Mouse (Mus musculus): ENCODE results near the gene Gmfb. TPM values are rescaled to one million over a fixed set of nuclear protein-coding genes. Genes with fewer than 3 reads are reported as not detected.

The Gmfb gene
- total RNA-seq, 2 experiments from 2014 or later: 159 to 160 TPM

DNA sequence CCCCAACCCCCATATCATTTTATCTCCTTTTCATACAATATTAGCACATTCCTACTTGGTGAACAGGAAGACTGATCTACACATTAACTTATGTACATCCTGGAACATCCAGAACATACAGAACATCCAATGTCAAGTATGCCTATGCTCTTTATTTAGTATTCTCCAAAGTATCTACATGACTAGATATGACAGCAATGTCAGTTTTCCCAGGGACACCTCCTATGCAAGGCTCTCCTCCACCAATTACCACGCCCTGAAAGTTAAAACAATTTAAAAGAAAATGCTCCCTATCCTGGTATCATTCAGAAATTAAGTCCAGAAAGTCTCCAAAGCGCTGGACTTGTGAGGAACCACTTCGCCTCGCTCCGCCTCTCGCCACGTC is 62.1 kb downstream of the Gmfb start:
- intact Hi-C loops (cut with DNase I): no loop called here

More for the DNA sequence above, 62.1 kb downstream of the Gmfb start:
- no peak for DNase-seq (ENCODE audit: low spot score in 2 of 2)

Other genes starting within 250 kb of the Gmfb start
- gene Cdkn3, start 61.7 kb downstream of the Gmfb start, total RNA-seq (2021): 1 to 10 TPM; 1.5 to 1.8 TPM
- gene Cnih1, start 33.8 kb downstream of the Gmfb start, total RNA-seq (2021): 10 to 100 TPM; 81.3 to 84.4 TPM
- 10 to 100 TPM; 22.4 to 24.2 TPM for gene Cgrrf1, start 9.9 kb upstream of the Gmfb start, total RNA-seq (2021)
- gene Samd4, start 60.6 kb upstream of the Gmfb start, total RNA-seq (2021): 10 to 100 TPM; 23.1 to 25.9 TPM

All from left cerebral cortex, postnatal 14 days (tissue).